Mouse (Mus musculus) cerebellum, postnatal 10 days (tissue): ENCODE measurements at regions not wholly inside any gene's neighbourhood (a gene's known extent, or its start where the extent isn't known, plus 50 kb on each side); places are given as distances from the start of the nearest gene placed in this dataset.

Experiments used
- DNase-seq, 2 experiments: peaks; one replicate each; pipeline ENCODE4 v3.0.0; 2021; ENCODE audit warnings: mixed read lengths in 2 of 2

DNA sequence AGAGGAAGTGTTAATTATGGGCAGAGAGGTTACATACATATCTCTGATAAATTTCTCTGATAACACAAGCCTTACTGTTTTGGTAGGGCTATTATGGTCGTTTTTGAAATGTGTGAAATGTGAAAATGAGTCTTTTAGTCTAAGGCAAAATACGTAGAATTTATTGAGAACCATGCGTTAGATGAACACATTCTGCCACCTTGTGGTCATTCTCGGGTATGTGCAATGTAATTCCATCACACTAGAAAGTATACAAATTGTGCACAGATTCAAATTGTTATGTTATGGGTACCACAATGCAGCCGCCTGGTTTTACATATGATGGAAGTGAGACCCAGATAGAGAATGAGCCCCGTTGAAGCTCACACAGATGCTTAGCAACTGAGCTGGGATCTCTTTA lies 138.7 kb downstream of the Cdr1 start:
- DNase-seq = peak; percentile 40 to 51

DNA sequence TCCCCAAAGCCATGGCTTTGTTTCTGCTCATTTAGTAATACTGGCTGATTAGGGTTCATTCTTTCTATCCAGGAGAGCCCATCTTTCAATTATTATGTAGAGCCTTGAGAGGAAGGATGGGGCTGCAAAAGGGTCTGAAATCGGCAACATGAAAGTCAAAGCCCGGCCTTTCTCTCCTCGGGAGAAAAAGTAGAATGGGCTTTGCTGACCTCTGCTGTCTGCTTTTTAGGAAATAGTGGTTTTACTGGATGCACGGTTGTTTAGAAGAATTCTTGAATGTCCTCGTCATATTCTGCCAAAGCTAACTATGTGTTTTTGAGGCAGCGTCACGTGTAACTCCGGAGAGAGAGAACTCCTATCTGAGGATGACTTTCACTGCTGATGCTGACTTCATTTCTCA lies 142.2 kb downstream of the Cdr1 start:
- peak in 1 of 2 experiments; percentile 7 for DNase-seq
